Mouse (Mus musculus): ENCODE measurements at regions not wholly inside any gene's neighbourhood (a gene's known extent, or its start where the extent isn't known, plus 50 kb on each side); places are given as distances from the start of the nearest gene placed in this dataset.
"Not testable (repeated sequence)": the region's sequence is repeated elsewhere in the genome, so short reads cannot be mapped to it uniquely, and the experiment has no call there.

- Histone ChIP-seq H3K9me3 (replicated peaks; ENCODE audit: low read length) (peaks cover 2% of the 10 kb centered on the region), H3K36me3 (replicated peaks in 1 of 2; ENCODE audit: control insufficient read depth in 1 of 2, insufficient read depth in 1 of 2, low read length in 1 of 2) (no peaks in the 10 kb centered on the region), H3K4me1 (ENCODE audit: control insufficient read depth in 1 of 2, insufficient read depth in 2 of 2) (peaks cover 4 to 13% of the 10 kb centered on the region in 2 experiments; a peak in 3 of 4 replicates), H3K27me3 (replicated peaks) (no peaks in the 10 kb centered on the region), H3K4me2 (ENCODE audit: insufficient read depth, low read depth, poor library complexity, severe bottlenecking) (peak overlapping the region; percentile 12; the same call in 1 of the 2 replicates), H3K79me2 (replicated peaks; ENCODE audit: control insufficient read depth, extremely low read depth, insufficient read depth, poor library complexity, severe bottlenecking) (no peaks in the 10 kb centered on the region), H3K27ac (ENCODE audit: insufficient read depth, low read depth) (peak overlapping the region; percentile 22; the same call in 1 of the 2 replicates), H3K9ac (ENCODE audit: insufficient read depth, low read depth) (peak overlapping the region; percentile 18; the same call in 1 of the 2 replicates), H3K4me3 (replicated peaks in 1 of 3; ENCODE audit: low read depth in 2 of 3, low read length in 2 of 3, poor library complexity in 1 of 3) (no peak overlapping the region)
- in situ Hi-C loops (cut with MboI; ENCODE audit: low pct_ligation_motif_present, low pct_unique_long_range_greater_than_20kb, low sequenced_read_pairs) = no loop called here
- dilution Hi-C loops (cut with MboI; ENCODE audit: extremely low pct_ligation_motif_present, extremely low pct_unique_long_range_greater_than_20kb, low sequenced_read_pairs) = no loop called here
- TF ChIP-seq ZKSCAN1 (IDR thresholded peaks at IDR 0.05; ENCODE audit: borderline replicate concordance, low read depth, low read length) (no peak), BHLHE40 (IDR thresholded peaks at IDR 0.05; ENCODE audit: low read depth, low read length) (peak; percentile 78), MEF2A (IDR thresholded peaks at IDR 0.05; ENCODE audit: borderline replicate concordance, low read depth, low read length) (0 out of 2 replicates have a peak, but pooled peaks have one; percentile 35), CHD1 (IDR thresholded peaks at IDR 0.05; ENCODE audit: low read depth, low read length) (no peak), JUND (conservative IDR thresholded peaks at IDR 0.05; ENCODE audit: low read depth, low read length) (peak; percentile 91), ZC3H11A (IDR thresholded peaks at IDR 0.05; ENCODE audit: low read depth, low read length) (no peak), USF2 (conservative IDR thresholded peaks at IDR 0.05; ENCODE audit: low read depth, low read length) (no peak), ELF1 (IDR thresholded peaks at IDR 0.05; ENCODE audit: low read depth, low read length) (peak; percentile 27; the same call in 1 of the 2 replicates), USF1 (IDR thresholded peaks at IDR 0.05; ENCODE audit: low read depth, low read length) (no peak), SMC3 (IDR thresholded peaks at IDR 0.05; ENCODE audit: low read depth, low read length) (no peak), MAFK (IDR thresholded peaks at IDR 0.05; ENCODE audit: insufficient replicate concordance, low read length) (0 out of 2 replicates have a peak, but pooled peaks have one; percentile 33), ETS1 (conservative IDR thresholded peaks at IDR 0.05; ENCODE audit: low read depth, low read length) (peak; percentile 41; the same call in 1 of the 2 replicates), HCFC1 (IDR thresholded peaks at IDR 0.05; ENCODE audit: low read depth, low read length) (no peak), SIN3A (IDR thresholded peaks at IDR 0.05; ENCODE audit: low read length) (no peak), TCF12 (IDR thresholded peaks at IDR 0.05; ENCODE audit: low read depth, low read length) (peak; percentile 51; the same call in 1 of the 2 replicates), E2F4 (IDR thresholded peaks at IDR 0.05; ENCODE audit: insufficient replicate concordance, low read depth, low read length) (no peak), NRF1 (IDR thresholded peaks at IDR 0.05; ENCODE audit: low read depth, low read length) (no peak), GABPA (IDR thresholded peaks at IDR 0.05; ENCODE audit: insufficient replicate concordance, low read depth, low read length) (no peak), NELFE (IDR thresholded peaks at IDR 0.05; ENCODE audit: low read depth, low read length) (no peak), MYC (IDR thresholded peaks at IDR 0.05; ENCODE audit: low read depth, low read length) (peak; percentile 67; the same call in 1 of the 2 replicates), RAD21 (IDR thresholded peaks at IDR 0.05; ENCODE audit: low read depth, low read length) (no peak), CTCF (conservative IDR thresholded peaks at IDR 0.05 in 1 of 2, IDR thresholded peaks at IDR 0.05 in 1 of 2; ENCODE audit: low read depth in 2 of 2, low read length in 2 of 2) (no peak), POLR2AphosphoS2 (IDR thresholded peaks at IDR 0.05; ENCODE audit: low read depth, low read length) (no peak), TBP (conservative IDR thresholded peaks at IDR 0.05; ENCODE audit: low read depth, low read length) (no peak), JUN (IDR thresholded peaks at IDR 0.05; ENCODE audit: insufficient read depth, low read depth, low read length) (peak; percentile 89), MXI1 (IDR thresholded peaks at IDR 0.05; ENCODE audit: low read depth, low read length) (no peak; the same call in 1 of the 2 replicates), ZNF384 (IDR thresholded peaks at IDR 0.05; ENCODE audit: low read depth, low read length) (no peak), MAX (IDR thresholded peaks at IDR 0.05; ENCODE audit: low read length) (0 out of 2 replicates have a peak, but pooled peaks have one; percentile 67), IRF4 (IDR thresholded peaks at IDR 0.05; ENCODE audit: low read depth, low read length) (peak; percentile 98), EP300 (IDR thresholded peaks at IDR 0.05; ENCODE audit: low read length) (peak; percentile 95), POLR2A (IDR thresholded peaks at IDR 0.05; ENCODE audit: low read depth, low read length) (no peak), UBTF (IDR thresholded peaks at IDR 0.05; ENCODE audit: low read depth, low read length) (no peak), CHD2 (IDR thresholded peaks at IDR 0.05; ENCODE audit: low read length) (no peak; the same call in 1 of the 2 replicates), ZMIZ1 (IDR thresholded peaks at IDR 0.05; ENCODE audit: low read depth, low read length) (no peak)
- peak; percentile 66 for DNase-seq (ENCODE audit: extremely low read depth)
These were observed 537.1 kb downstream of the Hace1 start for GRCm38 (mm10) chr10:46114631-46115130.

GRCm38 (mm10) chr10:46122409-46122808, 544.8 kb downstream of the Hace1 start:
- H3K9me3 ChIP-seq (replicated peaks; ENCODE audit: low read length); H3K79me2 ChIP-seq (replicated peaks; ENCODE audit: control insufficient read depth, extremely low read depth, insufficient read depth, poor library complexity, severe bottlenecking); H3K4me2 ChIP-seq (ENCODE audit: insufficient read depth, low read depth, poor library complexity, severe bottlenecking); H3K9ac ChIP-seq (ENCODE audit: insufficient read depth, low read depth); H3K36me3 ChIP-seq (replicated peaks in 1 of 2; ENCODE audit: control insufficient read depth in 1 of 2, insufficient read depth in 1 of 2, low read length in 1 of 2); in situ Hi-C loops (cut with MboI; ENCODE audit: low pct_ligation_motif_present, low pct_unique_long_range_greater_than_20kb, low sequenced_read_pairs); dilution Hi-C loops (cut with MboI; ENCODE audit: extremely low pct_ligation_motif_present, extremely low pct_unique_long_range_greater_than_20kb, low sequenced_read_pairs); H3K27ac ChIP-seq (ENCODE audit: insufficient read depth, low read depth); H3K27me3 ChIP-seq (replicated peaks); DNase-seq (ENCODE audit: extremely low read depth); H3K4me3 ChIP-seq (replicated peaks in 1 of 3; ENCODE audit: low read depth in 2 of 3, low read length in 2 of 3, poor library complexity in 1 of 3); H3K4me1 ChIP-seq (ENCODE audit: control insufficient read depth in 1 of 2, insufficient read depth in 2 of 2): not testable (repeated sequence)
